Mouse (Mus musculus) induced T-regulatory cell, adult 2 months (primary cell): ENCODE measurements around the gene Slc5a10.
A peak's percentile ranks its signal among the peaks of the same experiment; 100 is the strongest.

Experiments used
- DNase-seq: peaks from one replicate; pipeline ENCODE4 v3.0.0-alpha.2; 2012; ENCODE audit warnings: low read depth

Gene Slc5a10

GRCm38 (mm10) chr11:61667782-61668181, 52.8 kb downstream of the Slc5a10 start:
- DNase-seq, result no peak

GRCm38 (mm10) chr11:61667248-61667647, 53.4 kb downstream of the Slc5a10 start:
- DNase-seq, result no peak

GRCm38 (mm10) chr11:61665991-61666799, 54.4 kb downstream of the Slc5a10 start:
- peak; percentile 70 for DNase-seq

GRCm38 (mm10) chr11:61665401-61665800, 55.2 kb downstream of the Slc5a10 start:
- no peak for DNase-seq

- DNase-seq, result no peak
Measured at GRCm38 (mm10) chr11:61662189-61662588, 58.4 kb downstream of the Slc5a10 start.

- peak; percentile 82 for DNase-seq
Measured at GRCm38 (mm10) chr11:61660806-61661392, 59.7 kb downstream of the Slc5a10 start.

- no peak for DNase-seq
Measured at GRCm38 (mm10) chr11:61660001-61660400, 60.6 kb downstream of the Slc5a10 start.

GRCm38 (mm10) chr11:61659011-61659858, 61.4 kb downstream of the Slc5a10 start:
- peak; percentile 49 for DNase-seq

- DNase-seq, result no peak
Measured at GRCm38 (mm10) chr11:61658360-61658922, 62.2 kb downstream of the Slc5a10 start.

GRCm38 (mm10) chr11:61657432-61657831, 63.2 kb downstream of the Slc5a10 start:
- peak; percentile 65 for DNase-seq

GRCm38 (mm10) chr11:61656148-61656850, 64.3 kb downstream of the Slc5a10 start:
- peak; percentile 64 for DNase-seq

GRCm38 (mm10) chr11:61655649-61656048, 65.0 kb downstream of the Slc5a10 start:
- no peak for DNase-seq

- DNase-seq, result peak; percentile 60
Measured at GRCm38 (mm10) chr11:61654786-61655311, 65.8 kb downstream of the Slc5a10 start.

GRCm38 (mm10) chr11:61653568-61653967, 67.1 kb downstream of the Slc5a10 start:
- DNase-seq, result no peak

GRCm38 (mm10) chr11:61652686-61653447, 67.8 kb downstream of the Slc5a10 start, which contains the start of gene Grap:
TSS of gene Grap (plus strand) at chr11:61653265.
- DNase-seq, result peak; percentile 95

GRCm38 (mm10) chr11:61652216-61652615, 68.4 kb downstream of the Slc5a10 start:
- DNase-seq, result peak; percentile 60

GRCm38 (mm10) chr11:61650470-61651265, 70.0 kb downstream of the Slc5a10 start:
- peak; percentile 76 for DNase-seq

- DNase-seq, result peak; percentile 38
Measured at GRCm38 (mm10) chr11:61649626-61650025, 71.0 kb downstream of the Slc5a10 start.

GRCm38 (mm10) chr11:61649163-61649580, 71.5 kb downstream of the Slc5a10 start:
- no peak for DNase-seq

GRCm38 (mm10) chr11:61648749-61649115, 71.9 kb downstream of the Slc5a10 start:
- peak; percentile 63 for DNase-seq
